Mouse (Mus musculus) spleen, adult 2 months (tissue): ENCODE results near the gene Mrgpra6.

ENCODE experiments used
- CTCF ChIP-seq: fragments of 200-500 bp; IDR thresholded peaks from 2 replicates; pipeline ENCODE4 v1.5.1; 2011; ENCODE audit warnings: mild to moderate bottlenecking, inconsistent platforms; ENCODE audit not compliant: insufficient read depth, insufficient read length, insufficient replicate concordance; ENCODE audit errors: extremely low read depth
- POLR2A ChIP-seq: fragments of 200-500 bp; IDR thresholded peaks from 2 replicates; pipeline ENCODE4 v1.6.1; 2011; ENCODE audit warnings: low read depth, low read length, inconsistent platforms

GRCm38 (mm10) chr7:47163203-47163602, 41.5 kb downstream of the Mrgpra6 start:
- TF ChIP-seq CTCF (no peak), POLR2A (no peak)
